Mouse (Mus musculus): Measurements from ENCODE around the gene Smc1b. TPM values are rescaled to one million over a fixed set of nuclear protein-coding genes. Genes with fewer than 3 reads are reported as not detected.

Smc1b gene
- total RNA-seq (2023) = not detected

GRCm38 (mm10) chr15:85131275-85132192, at the start of gene Smc1b, which contains the start of gene Ribc2:
Gene Smc1b (minus strand): TSS chr15:85131964.
Gene Ribc2 (plus strand): TSS chr15:85132078.

DNA sequence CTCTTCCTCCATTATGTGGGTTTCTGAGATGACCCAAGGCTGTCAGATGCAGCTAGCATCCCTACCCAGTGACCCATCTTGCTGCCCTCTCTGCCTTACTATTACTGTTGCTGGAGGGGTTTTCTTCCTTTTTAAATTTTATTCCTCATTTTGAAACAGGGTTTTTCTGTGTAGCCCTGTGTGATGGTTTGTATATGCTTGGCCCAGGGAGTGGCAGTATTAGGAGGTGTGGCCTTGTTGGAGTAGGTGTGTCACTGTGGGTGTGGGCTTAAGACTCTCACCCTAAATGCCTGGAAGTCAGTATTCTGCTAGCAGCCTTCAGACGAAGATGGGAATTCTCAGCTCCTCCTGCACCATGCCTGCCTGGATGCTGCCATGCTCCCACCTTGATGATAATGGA, 103.1 kb downstream of the Smc1b start, which contains the start of gene Fam118a:
TSS of gene Fam118a (plus strand) at position 301 of the 400 bp plus-strand sequence.

DNA sequence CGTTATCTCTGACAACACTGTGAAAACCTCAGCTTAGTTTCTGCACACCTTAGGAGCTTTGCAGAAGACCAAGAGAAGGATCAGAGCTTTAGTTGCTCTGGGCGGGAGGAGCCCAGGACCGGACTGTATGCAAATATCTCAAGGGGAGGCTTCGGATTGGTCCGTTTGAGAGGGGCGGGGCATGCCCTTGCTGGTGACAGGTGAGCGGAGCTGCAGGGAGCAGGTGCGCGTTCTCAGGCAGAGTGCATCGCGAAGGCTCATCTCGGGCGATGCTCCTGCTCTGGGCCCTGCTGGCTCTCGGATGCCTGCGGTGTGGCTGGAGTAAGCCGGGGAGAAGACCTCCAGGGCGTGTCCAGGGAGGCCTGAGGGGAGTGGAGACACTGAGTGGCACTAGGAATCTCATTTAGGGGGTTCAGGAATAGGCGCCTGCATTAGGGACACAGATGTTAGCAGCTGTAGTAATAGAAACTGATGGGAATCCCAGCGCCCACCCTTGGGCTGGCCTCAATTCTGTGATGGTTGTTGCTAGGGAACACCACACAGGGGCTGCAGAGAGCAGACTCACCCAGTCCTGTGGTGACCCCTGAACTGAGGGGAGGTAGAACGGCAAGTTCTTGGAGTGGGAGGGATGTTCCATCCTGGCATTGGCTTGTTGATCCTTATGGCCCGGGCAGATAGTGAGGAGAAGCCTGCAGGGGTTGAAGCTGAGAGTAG, 114.7 kb downstream of the Smc1b start, which contains the start of gene Upk3a:
TSS of gene Upk3a (plus strand) at position 191 of the 714 bp plus-strand sequence.

Other genes starting within 250 kb of the Smc1b start
- gene Gm29666, start 211.9 kb downstream of the Smc1b start, total RNA-seq (2023) = under 1 TPM; 0.20 TPM
- 10 to 100 TPM; 41.0 to 43.4 TPM for gene Nup50, start 208.6 kb downstream of the Smc1b start, total RNA-seq (2023)
- gene 5031439G07Rik, start 143.4 kb downstream of the Smc1b start, total RNA-seq (2023) = 10 to 100 TPM; 78.0 to 95.9 TPM
- gene Upk3a, start 114.8 kb downstream of the Smc1b start, total RNA-seq (2023) = not detected
- gene Fam118a, start 103.0 kb downstream of the Smc1b start, total RNA-seq (2023) = 1 to 10 TPM; 7.2 to 9.3 TPM
- gene Ribc2, start 114 bp upstream of the Smc1b start, total RNA-seq (2023) = not detected
- gene Fbln1, start 74.0 kb upstream of the Smc1b start, total RNA-seq (2023) = 1 to 10 TPM; 2.7 to 4.2 TPM
- 100 to 1,000 TPM; 180 to 181 TPM for gene Atxn10, start 204.3 kb upstream of the Smc1b start, total RNA-seq (2023)